Mouse (Mus musculus) embryonic facial prominence, embryonic 12.5 days (tissue): ENCODE data around the gene Vmn1r21. TPM values are rescaled to one million over a fixed set of nuclear protein-coding genes. Genes with fewer than 3 reads are reported as not detected.
"Not testable (repeated sequence)": the region's sequence is repeated elsewhere in the genome, so short reads cannot be mapped to it uniquely, and the experiment has no call there.

ENCODE experiments used
- ATAC-seq: fragments of 200-750 bp; cut with Nextera tagmentation; 2 replicates; pipeline ENCODE4 v1.8.0; 2017; ENCODE audit not compliant: insufficient number of reproducible peaks, insufficient read depth, low FRiP score, low TSS enrichment
- H3K27ac ChIP-seq: fragments of 300-500 bp; sonication (generic); 2 replicates; pipeline ENCODE4 v1.5.1; 2016; ENCODE audit warnings: mild to moderate bottlenecking
- H3K27me3 ChIP-seq: fragments of 300-500 bp; sonication (generic); 2 replicates; pipeline ENCODE4 v1.6.1; 2016; ENCODE audit warnings: mild to moderate bottlenecking, moderate library complexity
- H3K36me3 ChIP-seq: fragments of 300-500 bp; sonication (generic); 2 replicates; pipeline ENCODE4 v1.6.1; 2016; ENCODE audit warnings: mild to moderate bottlenecking
- H3K4me1 ChIP-seq: fragments of 300-500 bp; sonication (generic); 2 replicates; pipeline ENCODE4 v1.6.1; 2016
- H3K4me2 ChIP-seq: fragments of 300-500 bp; sonication (generic); replicated peaks from 2 replicates; pipeline ENCODE4 v1.6.1; 2016; ENCODE audit warnings: mild to moderate bottlenecking, moderate library complexity
- H3K4me3 ChIP-seq: fragments of 300-500 bp; sonication (generic); 2 replicates; pipeline ENCODE4 v1.5.1; 2016; ENCODE audit warnings: mild to moderate bottlenecking
- H3K9ac ChIP-seq: fragments of 300-500 bp; sonication (generic); 2 replicates; pipeline ENCODE4 v1.6.1; 2016; ENCODE audit warnings: mild to moderate bottlenecking, moderate library complexity
- H3K9me3 ChIP-seq: fragments of 300-500 bp; sonication (generic); 2 replicates; pipeline ENCODE4 v1.6.1; 2016; ENCODE audit warnings: mild to moderate bottlenecking, moderate library complexity
- WGBS: fragments of 180-500 bp; shearing (Covaris S2); methylation state at CpG from one replicate; pipeline ENCODE4 v1.1.7; 2016; 5-methylcytosine and 5-hydroxymethylcytosine counted together
- polyA plus RNA-seq: library from polyadenylated mRNA; unstranded; fragments of >200 nt; fragmentation: Nextera tagmentation; extraction: Ambion mirVana; gene quantifications from 2 replicates; pipeline ENCODE4 v1.2.1, GENCODE M21; 2016

Vmn1r21 gene
- not detected in 2 replicates for polyA plus RNA-seq

DNA sequence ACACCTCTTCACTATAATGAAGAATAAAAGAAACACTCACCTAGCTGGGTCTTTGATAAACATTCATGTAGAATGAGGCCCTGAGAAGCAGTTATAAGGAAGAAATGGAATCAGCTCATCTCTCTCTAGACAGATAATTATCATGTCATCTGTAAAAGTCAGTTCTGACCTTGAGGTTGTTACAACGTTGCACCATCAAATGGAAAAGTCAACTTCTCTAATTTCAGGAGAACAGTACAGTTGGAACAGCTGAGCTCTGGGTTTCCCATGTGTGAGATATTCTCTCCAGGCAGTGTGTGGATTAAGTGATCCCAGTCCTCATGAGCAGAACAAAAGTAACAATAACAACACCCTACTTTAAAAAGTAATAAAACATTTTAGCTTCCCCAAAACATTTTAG, at the start of gene Vmn1r21:
Vmn1r21 (minus strand) TSS at position 58 of the 400 bp plus-strand sequence.
- Histone ChIP-seq H3K4me1 (no peaks in the 10 kb centered on the region), H3K27ac (no peak within 1 kb of the TSS), H3K27me3 (no peaks in the 10 kb centered on the region), H3K9ac (no peak within 1 kb of the TSS), H3K4me2 (no peak within 1 kb of the TSS), H3K36me3 (no peaks in the 10 kb centered on the region), H3K4me3 (no peak within 1 kb of the TSS), H3K9me3 (no peaks in the 10 kb centered on the region)
- 59% methylated on average over 1 of the region's 1 CpGs for WGBS
- ATAC-seq, result no peak

- WGBS, result 49% methylated on average over 6 of the region's 6 CpGs
- no peak overlapping the region for H3K9ac ChIP-seq
Observed at GRCm38 (mm10) chr6:57859043-57860042, 9.2 kb upstream of the Vmn1r21 start.

DNA sequence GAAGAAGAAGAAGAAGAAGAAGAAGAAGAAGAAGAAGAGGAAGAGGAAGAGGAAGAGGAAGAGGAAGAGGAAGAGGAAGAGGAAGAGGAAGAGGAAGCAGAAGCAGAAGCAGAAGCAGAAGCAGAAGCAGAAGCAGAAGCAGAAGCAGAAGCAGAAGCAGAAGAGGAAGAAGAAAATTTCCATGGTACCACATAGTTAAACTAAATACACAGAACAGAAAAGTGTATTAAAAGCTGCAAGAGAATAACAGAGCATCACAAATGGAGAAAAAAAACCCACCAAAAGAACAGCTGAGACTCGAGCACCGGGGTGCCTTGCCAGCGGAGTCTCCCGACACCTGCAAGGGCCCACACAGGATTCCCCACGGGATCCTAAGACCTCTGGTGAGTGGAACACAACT, 1.0 kb upstream of the Vmn1r21 start:
- not testable (repeated sequence) for H3K4me2 ChIP-seq

More at GRCm38 (mm10) chr6:57859043-57860042, 9.2 kb upstream of the Vmn1r21 start:
- no peaks in the 10 kb centered on the region for H3K4me1 ChIP-seq
- no peak overlapping the region for H3K4me3 ChIP-seq
- no peaks in the 10 kb centered on the region for H3K9me3 ChIP-seq
- peak; percentile 79; the same call in 1 of the 2 replicates for ATAC-seq
- H3K36me3 ChIP-seq, result no peaks in the 10 kb centered on the region
- H3K27me3 ChIP-seq, result no peaks in the 10 kb centered on the region
- H3K27ac ChIP-seq, result no peak overlapping the region
- no peak overlapping the region for H3K4me2 ChIP-seq

GRCm38 (mm10) chr6:57839693-57840408, 10.3 kb downstream of the Vmn1r21 start:
- no peaks in the 10 kb centered on the region for H3K9me3 ChIP-seq
- ATAC-seq, result no peak
- no peak overlapping the region for H3K4me2 ChIP-seq
- no peaks in the 10 kb centered on the region for H3K4me1 ChIP-seq
- no peaks in the 10 kb centered on the region for H3K27me3 ChIP-seq
- WGBS, result 62% methylated on average over 2 of the region's 2 CpGs
- H3K4me3 ChIP-seq, result no peak overlapping the region
- H3K36me3 ChIP-seq, result no peaks in the 10 kb centered on the region
- H3K27ac ChIP-seq, result no peak overlapping the region
- H3K9ac ChIP-seq, result no peak overlapping the region

More for the DNA sequence above, 1.0 kb upstream of the Vmn1r21 start:
- not testable (repeated sequence) for H3K27ac ChIP-seq, H3K27me3 ChIP-seq, H3K9me3 ChIP-seq, H3K36me3 ChIP-seq, H3K4me1 ChIP-seq, ATAC-seq, H3K9ac ChIP-seq, H3K4me3 ChIP-seq
- WGBS, result 89% methylated on average over 5 of the region's 5 CpGs

GRCm38 (mm10) chr6:57825259-57825715, 24.9 kb downstream of the Vmn1r21 start:
- H3K27me3 ChIP-seq, result no peaks in the 10 kb centered on the region
- ATAC-seq, result 0 out of 2 replicates have a peak, but pooled peaks have one; percentile 9
- H3K9ac ChIP-seq, result peak overlapping the region; percentile 94
- H3K36me3 ChIP-seq, result no peaks in the 10 kb centered on the region
- H3K4me2 ChIP-seq, result peak overlapping the region; percentile 59
- 8% methylated on average over 5 of the region's 5 CpGs for WGBS
- peak overlapping the region; percentile 89 for H3K4me3 ChIP-seq
- H3K4me1 ChIP-seq, result peaks cover 6% of the 10 kb centered on the region; the same call in 1 of the 2 replicates
- H3K27ac ChIP-seq, result peak overlapping the region; percentile 94; the same call in 1 of the 2 replicates
- no peaks in the 10 kb centered on the region for H3K9me3 ChIP-seq

- WGBS, result under 1% methylated on average over 85 of the region's 87 CpGs
- Histone ChIP-seq H3K27ac (peak within 1 kb of the TSS; percentile 94), H3K9me3 (no peaks in the 10 kb centered on the region), H3K9ac (peak within 1 kb of the TSS; percentile 94), H3K27me3 (no peaks in the 10 kb centered on the region), H3K4me1 (peaks cover 6% of the 10 kb centered on the region; the same call in 1 of the 2 replicates), H3K4me3 (peak within 1 kb of the TSS; percentile 89), H3K36me3 (no peaks in the 10 kb centered on the region), H3K4me2 (peak within 1 kb of the TSS; percentile 59)
- ATAC-seq, result peak; percentile 84
Observed at GRCm38 (mm10) chr6:57824422-57825258, 25.5 kb downstream of the Vmn1r21 start, which contains the start of gene Vopp1. Vopp1 (minus strand) TSS chr6:57825159.

DNA sequence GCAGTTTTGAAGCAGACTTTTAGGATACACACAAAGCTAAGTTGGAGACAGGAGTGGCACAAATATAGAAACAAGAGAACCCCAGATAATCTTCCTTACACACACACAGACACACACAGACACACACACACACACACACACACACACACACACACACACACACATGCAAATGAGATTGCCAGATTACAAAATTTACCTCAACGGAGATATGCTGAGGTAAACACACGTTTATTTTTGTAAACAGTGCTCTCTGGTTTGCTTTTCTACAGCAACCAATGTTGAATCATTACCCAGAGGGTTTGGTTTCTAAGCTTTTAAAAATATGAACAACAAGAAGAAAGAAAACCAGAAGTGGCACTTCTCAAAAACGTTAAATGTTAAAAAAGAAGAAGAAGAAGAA, 26.7 kb downstream of the Vmn1r21 start:
- no peak overlapping the region for H3K27ac ChIP-seq
- WGBS, result 43% methylated on average over 3 of the region's 3 CpGs
- peaks cover 6% of the 10 kb centered on the region; the same call in 1 of the 2 replicates for H3K4me1 ChIP-seq
- ATAC-seq, result no peak
- H3K4me3 ChIP-seq, result peak overlapping the region; percentile 89
- H3K9me3 ChIP-seq, result no peaks in the 10 kb centered on the region
- H3K36me3 ChIP-seq, result no peaks in the 10 kb centered on the region
- H3K4me2 ChIP-seq, result peak overlapping the region; percentile 59
- no peaks in the 10 kb centered on the region for H3K27me3 ChIP-seq
- no peak overlapping the region for H3K9ac ChIP-seq

DNA sequence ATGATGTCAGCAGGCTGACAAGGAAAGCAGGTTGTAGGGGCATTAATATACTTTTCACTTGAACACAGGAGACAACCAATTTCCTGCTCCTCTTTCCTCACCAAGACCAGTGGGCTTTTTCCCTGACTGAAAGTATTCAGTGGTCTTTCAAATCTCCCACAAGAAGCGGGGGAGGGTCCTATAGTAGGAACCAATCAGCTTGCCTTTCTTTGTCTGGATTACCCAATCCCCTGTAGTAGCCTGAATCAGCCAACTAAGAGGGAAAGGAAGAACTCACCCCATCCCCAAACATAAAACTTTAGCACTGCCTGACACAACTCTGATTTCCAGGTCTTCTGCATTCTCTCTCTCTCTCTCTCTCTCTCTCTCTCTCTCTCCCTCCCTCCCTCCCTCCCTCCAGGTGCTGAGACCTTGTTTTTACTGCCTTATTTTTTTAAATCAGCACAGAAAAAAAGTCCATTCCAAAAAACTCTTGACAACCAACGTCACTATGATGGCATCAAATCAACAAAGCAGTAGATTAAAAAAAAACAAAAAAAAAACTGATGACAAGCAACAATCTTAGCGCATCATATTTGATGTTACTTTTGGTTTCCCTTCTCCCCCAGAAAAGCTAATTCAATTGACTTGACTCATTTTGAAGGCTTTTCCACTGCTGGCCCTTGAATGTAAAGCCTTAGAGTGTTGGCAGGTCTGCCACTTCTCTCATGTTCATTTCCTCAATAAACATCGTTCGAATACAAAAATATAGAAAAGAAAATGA, 27.3 kb downstream of the Vmn1r21 start:
- ATAC-seq, result peak; percentile 81; the same call in 1 of the 2 replicates
- Histone ChIP-seq H3K4me1 (peaks cover 6% of the 10 kb centered on the region; the same call in 1 of the 2 replicates), H3K4me2 (peak overlapping the region; percentile 59), H3K9me3 (no peaks in the 10 kb centered on the region), H3K9ac (no peak overlapping the region), H3K4me3 (peak overlapping the region; percentile 89; the same call in 1 of the 2 replicates), H3K27me3 (no peaks in the 10 kb centered on the region), H3K36me3 (no peaks in the 10 kb centered on the region), H3K27ac (peak overlapping the region; percentile 36; the same call in 1 of the 2 replicates)
- WGBS, result 61% methylated on average over 5 of the region's 5 CpGs

DNA sequence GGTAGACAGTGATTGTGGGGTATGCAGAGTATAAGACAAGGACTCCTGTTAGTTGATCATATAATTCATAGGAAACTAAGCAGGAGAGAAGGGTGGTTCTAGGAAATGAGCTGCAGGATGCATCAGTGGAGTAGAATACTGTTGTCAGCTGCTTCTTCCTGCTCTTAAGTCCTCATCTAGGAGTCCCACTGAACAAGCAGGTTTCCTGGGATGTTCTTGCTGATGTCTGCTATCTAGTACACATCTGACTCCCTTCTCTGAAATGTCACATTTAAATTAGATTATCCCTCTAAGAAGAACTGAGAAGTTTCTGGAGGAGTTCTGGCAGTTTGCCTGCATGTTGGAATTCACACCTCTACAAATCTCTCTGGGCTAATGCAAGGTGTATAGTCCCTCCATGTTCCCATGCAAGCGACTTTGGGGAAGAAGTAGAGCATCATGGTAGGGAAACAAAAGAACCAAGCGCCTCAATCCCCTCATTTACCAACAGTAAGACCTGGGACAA, 35.7 kb downstream of the Vmn1r21 start:
- H3K4me1 ChIP-seq, result no peaks in the 10 kb centered on the region
- no peaks in the 10 kb centered on the region for H3K27me3 ChIP-seq
- H3K36me3 ChIP-seq, result no peaks in the 10 kb centered on the region
- H3K9ac ChIP-seq, result no peak overlapping the region
- ATAC-seq, result no peak
- H3K27ac ChIP-seq, result no peak overlapping the region
- 76% methylated on average over 2 of the region's 2 CpGs for WGBS
- no peak overlapping the region for H3K4me2 ChIP-seq
- H3K4me3 ChIP-seq, result no peak overlapping the region
- H3K9me3 ChIP-seq, result peaks cover under 1% of the 10 kb centered on the region; the same call in 1 of the 2 replicates
